Mouse (Mus musculus) stomach, postnatal 0 days (tissue): ENCODE measurements at regions not wholly inside any gene's neighbourhood (a gene's known extent, or its start where the extent isn't known, plus 50 kb on each side); places are given as distances from the start of the nearest gene placed in this dataset.

Experiments used
- CTCF ChIP-seq: IDR thresholded peaks from 2 replicates; pipeline ENCODE4 v1.5.1; 2016; ENCODE audit warnings: antibody characterized with exemption, low read depth, mild to moderate bottlenecking, moderate library complexity
- EP300 ChIP-seq: optimal IDR thresholded peaks from 2 replicates; pipeline ENCODE3; 2016; ENCODE audit warnings: antibody characterized with exemption

DNA sequence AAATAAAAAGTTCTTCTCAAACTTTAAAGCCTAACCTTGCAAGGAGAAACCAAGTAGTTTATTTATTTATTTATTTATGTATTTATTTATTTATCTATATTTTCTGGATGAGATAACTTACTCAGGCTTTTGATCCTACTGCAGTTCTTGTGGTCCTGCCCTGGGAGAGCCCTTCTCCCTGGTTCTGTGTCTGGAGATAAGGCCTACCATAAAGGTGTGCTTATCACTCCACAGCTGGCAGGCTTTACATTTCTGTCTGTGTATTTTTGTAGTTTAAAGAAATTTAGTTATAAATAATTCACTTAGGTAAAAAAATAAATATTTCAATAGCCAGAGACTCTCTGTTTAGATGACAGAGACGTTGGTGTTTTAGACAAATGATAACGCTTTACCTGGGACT, 224.5 kb upstream of the Itga1 start:
- TF ChIP-seq CTCF: no peak
- TF ChIP-seq EP300: no peak
